Mouse (Mus musculus) E14TG2a.4 (cell line): ENCODE data around the gene Qtrt2.

ENCODE experiments used
- H3K27me3 ChIP-seq: 2 replicates; pipeline ENCODE4 v1.6.1; 2014; ENCODE audit warnings: low read length, control low read depth; ENCODE audit not compliant: insufficient read depth
- H3K36me3 ChIP-seq: 2 replicates; pipeline ENCODE4 v1.6.1; 2014; ENCODE audit warnings: low read length, control low read depth; ENCODE audit not compliant: insufficient read depth
- H3K4me1 ChIP-seq: replicated peaks from 2 replicates; pipeline ENCODE4 v1.6.1; 2014; ENCODE audit warnings: low read depth, low read length, control low read depth
- H3K4me3 ChIP-seq: replicated peaks from 2 replicates; pipeline ENCODE4 v1.5.1; 2014; ENCODE audit warnings: mild to moderate bottlenecking, low read length
- H3K9me3 ChIP-seq: 2 replicates; pipeline ENCODE4 v1.6.1; 2014; ENCODE audit warnings: low read length, control low read depth
- CTCF ChIP-seq: conservative IDR thresholded peaks from 2 replicates; pipeline ENCODE4 v1.5.1; 2014; ENCODE audit warnings: low read length
- NANOG ChIP-seq: IDR thresholded peaks from 2 replicates; pipeline ENCODE4 v1.6.1; 2014; ENCODE audit warnings: borderline replicate concordance, low read length, mixed read lengths
- POU5F1 ChIP-seq: IDR thresholded peaks from 2 replicates; pipeline ENCODE4 v1.6.1; 2014; ENCODE audit warnings: low read length, borderline replicate concordance

Qtrt2 gene

DNA sequence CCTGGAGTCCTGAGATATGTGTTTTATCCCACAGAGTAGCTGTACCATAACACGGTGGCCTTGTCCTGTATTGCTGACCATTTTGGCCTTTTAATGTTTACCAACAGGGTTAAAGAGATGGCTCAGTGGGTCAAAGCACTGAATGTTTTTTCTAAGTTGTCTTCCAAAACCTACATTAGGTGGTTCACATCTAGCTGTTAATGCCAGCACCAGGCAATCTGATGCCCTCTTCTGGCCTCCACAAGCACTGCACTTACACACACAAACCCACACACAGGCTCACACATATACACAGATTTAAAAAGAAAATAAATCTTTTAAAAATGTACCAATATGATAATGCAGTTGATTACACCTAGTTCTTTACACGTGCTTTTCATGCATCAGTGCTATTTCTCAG, 17.7 kb downstream of the Qtrt2 start:
- Histone ChIP-seq H3K4me3 (no peak overlapping the region), H3K27me3 (no peaks in the 10 kb centered on the region), H3K9me3 (no peaks in the 10 kb centered on the region), H3K4me1 (no peaks in the 10 kb centered on the region), H3K36me3 (peaks cover 33% of the 10 kb centered on the region)
- TF ChIP-seq NANOG (no peak), CTCF (peak; percentile 62)

DNA sequence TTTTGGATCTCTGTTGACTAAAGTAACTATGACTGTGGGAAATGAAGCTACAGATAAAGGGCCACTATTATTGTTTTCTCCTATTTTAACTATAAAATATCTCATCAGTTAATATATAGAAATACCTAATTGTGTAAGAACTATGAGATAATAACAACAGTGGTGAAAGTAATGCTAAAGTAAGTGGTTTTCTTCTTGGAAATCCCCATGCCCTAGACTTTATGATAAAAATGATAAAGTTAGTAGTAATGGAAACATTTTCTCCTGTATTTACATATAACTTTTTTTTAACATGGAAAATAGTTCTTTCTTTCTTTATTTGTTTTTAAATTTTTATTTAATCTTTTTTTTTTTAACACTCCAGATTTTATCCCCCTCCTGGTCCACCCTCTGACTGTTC, 26.0 kb downstream of the Qtrt2 start:
- Histone ChIP-seq H3K27me3 (no peaks in the 10 kb centered on the region), H3K4me3 (no peak overlapping the region), H3K9me3 (no peaks in the 10 kb centered on the region), H3K36me3 (peaks cover 8% of the 10 kb centered on the region; the same call in 1 of the 2 replicates), H3K4me1 (no peaks in the 10 kb centered on the region)
- TF ChIP-seq POU5F1 (no peak), NANOG (no peak), CTCF (no peak)

DNA sequence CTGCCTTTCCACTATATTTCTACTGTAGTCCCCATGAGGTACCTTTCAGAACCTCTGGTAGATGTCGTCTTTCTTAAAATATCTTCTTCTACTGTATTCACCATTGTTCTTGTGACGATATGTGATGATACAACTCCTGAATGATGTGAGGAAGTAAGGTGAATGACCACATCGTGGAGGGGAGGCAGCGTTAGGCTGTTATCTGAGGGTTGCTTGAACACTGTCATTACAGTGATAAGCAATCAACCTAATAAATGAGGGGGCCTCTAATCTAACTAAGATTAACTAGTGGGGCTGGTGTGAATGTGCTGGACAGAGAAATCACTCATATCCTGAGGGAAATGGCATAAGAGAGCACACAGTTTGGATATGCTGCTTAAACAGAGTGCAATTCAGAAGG, 26.5 kb downstream of the Qtrt2 start:
- Histone ChIP-seq H3K4me1 (no peaks in the 10 kb centered on the region), H3K27me3 (no peaks in the 10 kb centered on the region), H3K4me3 (no peak overlapping the region), H3K9me3 (no peaks in the 10 kb centered on the region), H3K36me3 (peaks cover 8% of the 10 kb centered on the region; the same call in 1 of the 2 replicates)
- TF ChIP-seq NANOG (no peak), CTCF (no peak), POU5F1 (no peak)

DNA sequence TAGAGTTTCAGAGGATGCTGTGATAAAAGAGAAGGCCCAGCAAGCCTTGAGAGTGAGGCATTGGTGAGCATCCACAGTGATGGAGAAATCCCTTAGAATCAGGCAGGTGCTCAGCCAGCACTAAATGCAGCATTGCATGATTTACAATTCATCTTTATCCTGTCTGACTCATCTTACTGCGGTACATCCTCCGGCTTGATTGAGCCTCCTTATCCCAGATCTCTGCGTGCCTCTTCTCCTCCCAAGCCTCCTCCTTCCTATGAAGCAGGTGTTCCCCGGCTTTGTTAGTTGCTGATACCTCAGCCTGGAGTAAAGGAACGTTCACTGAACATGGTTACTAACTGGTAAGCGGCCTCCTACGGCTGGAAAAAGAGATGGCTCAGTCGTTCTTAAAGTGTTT, 32.1 kb downstream of the Qtrt2 start:
- Histone ChIP-seq H3K4me1 (peaks cover 9% of the 10 kb centered on the region), H3K4me3 (no peak overlapping the region), H3K9me3 (no peaks in the 10 kb centered on the region), H3K36me3 (peaks cover 22% of the 10 kb centered on the region), H3K27me3 (no peaks in the 10 kb centered on the region)
- TF ChIP-seq CTCF, result no peak
- no peak for TF ChIP-seq POU5F1
- TF ChIP-seq NANOG, result no peak

DNA sequence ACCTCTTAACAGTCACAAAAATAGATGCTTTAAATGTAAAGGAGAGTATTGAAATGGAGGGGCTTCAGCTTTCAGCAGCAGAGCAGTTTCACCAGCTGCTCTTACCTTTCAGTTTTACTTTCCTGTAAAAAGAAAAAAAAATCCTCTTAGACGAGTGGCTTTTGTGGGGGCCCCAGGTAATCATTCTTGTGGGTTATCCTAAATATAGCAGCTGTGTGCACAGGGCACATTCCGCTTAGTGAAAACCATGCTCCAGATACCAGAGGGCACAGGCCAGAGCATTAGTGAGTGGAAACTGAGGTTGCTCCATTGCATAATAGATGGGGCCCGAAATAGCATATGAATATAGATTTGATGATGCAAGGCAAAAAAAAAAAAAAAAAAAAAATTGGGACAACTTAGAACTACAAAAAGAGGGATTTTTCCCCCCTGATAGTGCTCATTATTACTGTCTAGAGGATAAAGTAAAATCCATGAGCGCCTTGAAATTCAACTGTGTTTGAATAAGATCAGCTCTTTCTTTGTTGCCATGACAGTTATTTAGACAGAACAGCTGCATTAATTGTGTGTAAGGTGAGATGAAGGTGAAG, 35.8 kb downstream of the Qtrt2 start:
- Histone ChIP-seq H3K36me3 (peaks cover 29% of the 10 kb centered on the region), H3K4me3 (peak overlapping the region; percentile 92), H3K9me3 (no peaks in the 10 kb centered on the region), H3K27me3 (no peaks in the 10 kb centered on the region), H3K4me1 (peaks cover 25% of the 10 kb centered on the region)
- TF ChIP-seq CTCF, result no peak
- TF ChIP-seq NANOG, result no peak
- TF ChIP-seq POU5F1, result no peak

DNA sequence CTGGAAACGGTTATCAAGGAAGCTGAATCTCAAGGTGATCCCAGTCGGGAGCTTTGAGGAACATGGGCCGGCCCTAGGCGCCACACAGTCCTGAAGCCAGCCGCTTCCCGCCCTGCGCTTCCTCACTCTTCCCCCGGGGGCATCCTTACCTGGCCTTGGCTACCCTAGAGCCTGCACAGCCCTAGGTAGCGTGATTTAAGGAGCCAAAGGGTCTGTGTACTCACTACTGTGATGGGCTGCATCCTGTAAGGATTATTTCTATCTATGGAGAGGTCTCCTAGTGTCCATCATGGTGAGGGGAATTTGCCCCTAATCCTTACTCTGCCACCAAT, 36.6 kb downstream of the Qtrt2 start:
- H3K4me1 ChIP-seq, result peaks cover 31% of the 10 kb centered on the region
- no peaks in the 10 kb centered on the region for H3K9me3 ChIP-seq
- peaks cover 33% of the 10 kb centered on the region for H3K36me3 ChIP-seq
- TF ChIP-seq CTCF (peak; percentile 25; the same call in 1 of the 2 replicates), POU5F1 (no peak), NANOG (no peak)
- no peaks in the 10 kb centered on the region for H3K27me3 ChIP-seq
- peak overlapping the region; percentile 92 for H3K4me3 ChIP-seq

DNA sequence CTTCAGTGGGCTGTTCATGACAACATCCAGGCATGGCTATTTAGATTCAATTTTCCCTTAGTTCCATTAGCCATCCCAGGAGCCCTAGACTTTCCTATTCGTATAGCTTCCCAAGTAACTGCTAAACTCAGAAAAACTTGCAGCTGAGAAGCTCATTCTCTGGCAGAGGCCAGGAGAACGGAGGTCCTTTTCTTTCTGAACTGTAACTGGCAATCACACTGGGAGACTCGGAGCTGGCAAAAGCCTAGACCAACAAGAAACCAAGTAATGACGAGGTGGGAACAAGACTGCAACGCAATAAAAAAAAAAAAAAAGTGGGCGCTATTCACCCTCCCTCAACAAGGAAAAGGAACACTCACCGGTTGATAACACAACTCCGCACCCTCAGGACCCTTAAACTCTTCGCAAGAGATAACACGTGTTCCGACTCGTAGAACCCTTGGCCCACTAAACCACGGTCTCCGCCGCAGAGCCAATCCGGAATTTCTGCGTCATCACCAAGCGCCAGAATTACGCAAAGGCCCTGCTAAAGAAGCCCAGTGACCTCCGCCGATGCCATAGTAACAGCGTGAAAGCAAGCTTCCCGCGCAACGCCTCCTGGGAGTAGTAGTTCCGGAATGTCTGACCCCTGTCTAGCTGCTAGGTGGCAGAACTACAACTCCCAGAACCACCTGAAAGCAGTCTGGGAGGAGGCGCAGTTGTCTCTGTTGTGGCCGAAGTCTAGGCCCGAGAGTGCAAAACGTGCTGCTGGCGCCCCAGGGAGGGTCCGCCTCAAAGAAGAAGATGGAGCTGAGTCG, 37.2 kb downstream of the Qtrt2 start, which contains the start of gene Ccdc191:
TSS of gene Ccdc191 (plus strand) at position 593 of the 797 bp plus-strand sequence.
- no peaks in the 10 kb centered on the region for H3K9me3 ChIP-seq
- H3K27me3 ChIP-seq, result no peaks in the 10 kb centered on the region
- H3K4me1 ChIP-seq, result peaks cover 32% of the 10 kb centered on the region
- no peak; the same call in 1 of the 2 replicates for TF ChIP-seq CTCF
- no peak for TF ChIP-seq POU5F1
- no peak for TF ChIP-seq NANOG
- peak within 1 kb of the TSS; percentile 92 for H3K4me3 ChIP-seq
- H3K36me3 ChIP-seq, result peaks cover 32% of the 10 kb centered on the region

DNA sequence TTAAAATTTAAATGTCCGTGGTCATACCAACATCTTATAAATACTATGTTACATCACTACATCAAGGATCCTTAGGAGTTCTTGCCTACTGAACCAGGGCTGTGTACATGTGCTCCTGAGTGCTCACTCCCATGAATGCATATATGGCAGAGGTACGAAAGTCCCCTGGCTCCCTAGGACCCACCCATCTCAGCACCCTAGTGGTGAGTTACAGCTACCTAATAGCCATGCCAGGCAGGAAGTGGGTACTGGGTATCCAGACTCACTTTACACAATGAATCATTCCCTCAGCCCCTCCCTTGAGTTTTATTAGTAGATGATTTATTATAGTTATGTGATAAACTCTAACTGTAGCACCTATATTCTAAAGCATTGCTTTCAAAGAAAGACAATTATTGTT, 44.3 kb downstream of the Qtrt2 start:
- Histone ChIP-seq H3K36me3 (peaks cover 49% of the 10 kb centered on the region), H3K9me3 (no peaks in the 10 kb centered on the region), H3K27me3 (no peaks in the 10 kb centered on the region), H3K4me3 (no peak overlapping the region), H3K4me1 (peaks cover 14% of the 10 kb centered on the region)
- TF ChIP-seq POU5F1 (no peak), NANOG (no peak), CTCF (no peak)

DNA sequence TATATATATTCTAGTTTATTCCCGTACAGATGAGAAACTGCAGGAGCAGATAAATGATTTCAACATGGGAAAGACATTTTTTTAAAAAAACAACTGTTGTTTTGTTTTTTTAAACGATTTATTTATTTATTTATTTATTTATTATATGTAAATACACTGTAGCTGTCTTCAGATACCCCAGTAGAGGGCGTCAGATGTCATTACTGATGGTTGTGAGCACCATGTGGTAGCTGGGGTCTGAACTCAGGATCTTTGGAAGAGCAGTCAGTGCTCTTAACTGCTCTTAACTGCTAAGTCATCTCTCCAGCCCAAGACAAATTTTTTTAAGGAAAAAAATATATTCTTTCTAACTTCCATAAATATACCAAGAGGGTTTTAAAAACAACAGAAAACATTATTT, 45.0 kb downstream of the Qtrt2 start:
- peaks cover 11% of the 10 kb centered on the region for H3K4me1 ChIP-seq
- H3K27me3 ChIP-seq, result no peaks in the 10 kb centered on the region
- no peaks in the 10 kb centered on the region for H3K9me3 ChIP-seq
- H3K4me3 ChIP-seq, result no peak overlapping the region
- peaks cover 51% of the 10 kb centered on the region for H3K36me3 ChIP-seq
- TF ChIP-seq POU5F1 (no peak), NANOG (no peak), CTCF (peak; percentile 23; the same call in 1 of the 2 replicates)
